Mouse (Mus musculus) brain, adult 10 weeks (tissue): Measurements from ENCODE around the gene Prl8a1. TPM values are rescaled to one million over a fixed set of nuclear protein-coding genes. Genes with fewer than 3 reads are reported as not detected.

ENCODE experiments used
- polyA plus RNA-seq: library from polyadenylated mRNA; stranded (reverse); fragments of 350-450 nt; fragmentation: Illumina TruSeq; extraction: RNeasy Lipid Tissue Mini Kit (QIAGEN cat#74804); gene quantifications from one replicate; pipeline ENCODE4 v1.2.3, GENCODE M21; 2015; ENCODE audit warnings: low read depth, low replicate concordance

Gene Prl8a1
- not detected for polyA plus RNA-seq

GRCm38 (mm10) chr13:27582071-27582470, at the start of gene Prl8a1:
Gene Prl8a1, minus strand, starts transcription at chr13:27582171.

DNA sequence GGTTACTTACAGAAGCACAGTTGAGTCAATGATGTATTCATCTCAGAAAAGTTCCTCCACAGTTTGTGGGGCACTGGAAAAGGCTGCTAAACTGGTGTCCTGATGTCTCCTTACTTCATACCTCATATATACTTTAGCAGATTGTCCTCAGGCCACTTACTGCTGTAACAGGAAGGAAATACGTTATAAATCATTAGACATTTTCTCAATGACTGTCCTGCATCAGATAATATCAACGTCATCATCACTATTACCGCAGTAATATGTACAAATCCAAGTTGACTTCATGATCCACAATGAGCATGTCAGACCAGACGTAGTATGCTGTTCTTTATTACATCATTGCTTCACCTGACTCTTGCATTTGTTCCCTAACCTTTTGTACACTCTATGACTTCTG, 28.5 kb upstream of the Prl8a1 start, which contains the start of gene Prl7b1:
Prl7b1 (minus strand) TSS at position 101 of the 400 bp plus-strand sequence.

GRCm38 (mm10) chr13:27564506-27564905, 17.5 kb downstream of the Prl8a1 start, which contains the start of gene Prl8a9:
Gene Prl8a9, minus strand, starts transcription at chr13:27564606.

Other genes with a start within 250 kb of the Prl8a1 start
- gene Prl8a2, start 236.5 kb downstream of the Prl8a1 start, polyA plus RNA-seq, result not detected
- not detected for gene Prl2b1, start 191.3 kb downstream of the Prl8a1 start, polyA plus RNA-seq
- gene Prl8a6, start 143.5 kb downstream of the Prl8a1 start, polyA plus RNA-seq, result not detected
- not detected for gene Prl8a8, start 69.0 kb downstream of the Prl8a1 start, polyA plus RNA-seq
- not detected for gene Prl8a9, start 17.6 kb downstream of the Prl8a1 start, polyA plus RNA-seq
- gene Prl7b1, start 28.4 kb upstream of the Prl8a1 start, polyA plus RNA-seq, result not detected
- gene Prl7a1, start 60.3 kb upstream of the Prl8a1 start, polyA plus RNA-seq, result not detected
- gene Prl7a2, start 85.9 kb upstream of the Prl8a1 start, polyA plus RNA-seq, result not detected
- gene Prl7d1, start 134.6 kb upstream of the Prl8a1 start, polyA plus RNA-seq, result not detected
- gene Prl7c1, start 198.6 kb upstream of the Prl8a1 start, polyA plus RNA-seq, result not detected
- gene Prl2a1, start 219.5 kb upstream of the Prl8a1 start, polyA plus RNA-seq, result not detected